Mouse (Mus musculus) testis, adult 2 months (tissue): Measurements from ENCODE around the gene Nek5.

Experiments
- CTCF ChIP-seq: fragments of 200-500 bp; IDR thresholded peaks from 2 replicates; pipeline ENCODE4 v1.5.1; 2012; ENCODE audit warnings: low read depth, mild to moderate bottlenecking, inconsistent platforms, low read length, moderate library complexity; ENCODE audit not compliant: control insufficient read depth, insufficient read depth, insufficient replicate concordance
- POLR2A ChIP-seq: fragments of 200-500 bp; IDR thresholded peaks from 2 replicates; pipeline ENCODE4 v1.6.1; 2012; ENCODE audit warnings: low read depth, mild to moderate bottlenecking, inconsistent platforms, low read length, moderate library complexity; ENCODE audit not compliant: control insufficient read depth

DNA sequence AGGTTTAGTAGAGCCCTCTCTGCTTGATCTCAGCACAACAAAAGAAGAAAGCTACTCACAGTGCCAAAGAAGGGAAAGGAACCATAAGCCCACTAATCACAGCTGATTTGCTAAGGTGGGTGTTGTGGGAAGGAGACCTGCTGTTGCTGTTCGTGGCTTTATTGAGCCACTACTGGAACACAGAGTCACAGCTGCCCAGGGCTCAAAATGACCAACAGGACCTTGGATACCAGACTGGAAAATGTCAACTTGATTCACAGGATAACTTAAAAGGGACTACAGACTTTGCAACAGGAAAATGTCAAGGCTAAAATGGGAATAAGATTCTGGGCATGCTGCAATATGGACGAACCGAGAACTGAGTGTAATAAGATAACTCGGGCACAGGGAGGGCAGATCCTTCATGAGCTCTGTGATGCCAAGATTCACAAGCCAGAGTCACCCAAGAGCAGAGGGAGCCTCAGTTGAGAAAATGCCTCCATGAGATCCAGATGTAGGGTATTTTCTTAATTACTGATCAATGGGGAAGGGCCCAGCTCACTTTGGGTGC lies 17.1 kb upstream of the Nek5 start:
- TF ChIP-seq CTCF, result no peak
- TF ChIP-seq POLR2A, result no peak
